Mouse (Mus musculus) c-Kit-negative CD71-positive TER-119-positive erythroid progenitor cells, embryonic 14.5 days (primary cell): ENCODE data around the gene Nme6.
"Not testable (repeated sequence)": the region's sequence is repeated elsewhere in the genome, so short reads cannot be mapped to it uniquely, and the experiment has no call there.

Experiments used
- DNase-seq: peaks from one replicate; pipeline ENCODE4 v3.0.0-alpha.2; 2013; ENCODE audit warnings: low read depth, low spot score

The Nme6 gene

DNA sequence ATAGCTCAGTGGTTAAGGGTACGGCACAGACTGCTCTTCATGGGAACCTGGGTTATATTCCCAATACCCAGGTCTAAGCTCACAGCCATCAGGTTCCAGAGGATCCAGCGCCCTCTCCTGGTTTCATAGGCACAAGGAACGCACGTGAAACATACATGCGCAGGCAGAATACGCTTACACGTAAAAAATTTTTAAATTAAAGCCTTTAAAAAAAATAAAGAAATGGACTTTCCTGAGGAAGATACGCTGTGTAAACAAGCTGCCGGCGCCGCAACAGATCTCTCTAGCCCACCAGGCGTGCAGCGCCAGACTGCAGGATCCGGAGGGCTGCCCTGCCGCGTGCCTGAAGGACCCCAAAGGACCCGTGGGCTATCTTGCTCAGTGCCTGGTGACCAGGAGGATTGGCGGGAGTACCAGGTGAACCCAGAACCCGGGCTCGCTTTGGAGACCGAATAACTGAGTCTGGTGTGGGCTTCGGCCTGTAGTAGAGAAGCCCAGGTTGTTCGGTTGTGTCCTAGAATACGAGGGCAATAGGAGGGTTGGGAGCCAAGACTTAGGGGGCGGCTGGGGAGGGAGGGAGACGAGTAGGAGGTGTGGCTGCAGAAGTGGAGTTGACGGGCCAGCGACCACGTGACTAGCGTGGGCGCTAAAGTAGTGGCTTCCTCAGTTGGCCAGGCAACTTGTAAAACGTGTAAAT is at the start of gene Nme6:
Nme6 (plus strand) TSS at position 359 of the 697 bp plus-strand sequence.
- peak; percentile 72 for DNase-seq

DNA sequence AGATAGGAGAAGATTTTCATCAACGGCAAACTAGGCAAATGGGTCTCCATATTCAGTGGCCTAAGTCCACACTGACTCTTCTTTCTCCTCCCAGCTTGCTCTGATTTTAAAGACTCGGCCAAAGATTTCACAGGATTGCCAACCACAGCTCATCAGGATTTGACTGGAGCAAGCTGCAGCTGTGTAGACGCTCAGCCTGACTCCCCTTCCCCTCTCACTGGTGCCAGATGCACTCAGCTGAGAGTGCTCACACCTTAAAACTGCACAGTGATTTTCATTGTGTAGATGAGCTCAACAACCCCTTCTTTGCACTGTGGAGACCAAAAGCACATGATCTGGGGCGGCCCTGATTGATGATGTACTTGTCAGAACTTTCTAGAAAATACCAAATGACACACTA is 42.0 kb upstream of the Nme6 start, which contains the start of gene Fbxw27:
Fbxw27 (minus strand) TSS at position 101 of the 400 bp plus-strand sequence.
- DNase-seq = not testable (repeated sequence)

DNA sequence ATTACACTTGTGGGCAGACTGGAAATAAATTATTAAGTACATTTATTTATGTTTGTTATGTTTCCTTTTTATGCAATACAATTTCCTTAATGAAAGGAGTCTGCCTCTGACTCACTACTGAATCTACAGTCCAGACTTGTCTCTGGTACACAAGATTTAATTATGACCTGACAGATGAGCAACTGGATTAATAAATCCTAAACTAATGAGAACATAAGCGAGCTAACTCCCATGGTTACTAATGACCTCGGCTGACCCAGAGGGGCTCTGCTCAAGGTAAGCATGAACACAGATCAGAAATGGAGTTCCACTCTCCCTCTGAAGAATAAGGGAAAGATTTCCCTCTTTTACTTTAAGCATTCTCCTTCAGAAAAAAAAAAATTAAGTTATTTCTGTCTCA is 37.3 kb upstream of the Nme6 start:
- no peak for DNase-seq

DNA sequence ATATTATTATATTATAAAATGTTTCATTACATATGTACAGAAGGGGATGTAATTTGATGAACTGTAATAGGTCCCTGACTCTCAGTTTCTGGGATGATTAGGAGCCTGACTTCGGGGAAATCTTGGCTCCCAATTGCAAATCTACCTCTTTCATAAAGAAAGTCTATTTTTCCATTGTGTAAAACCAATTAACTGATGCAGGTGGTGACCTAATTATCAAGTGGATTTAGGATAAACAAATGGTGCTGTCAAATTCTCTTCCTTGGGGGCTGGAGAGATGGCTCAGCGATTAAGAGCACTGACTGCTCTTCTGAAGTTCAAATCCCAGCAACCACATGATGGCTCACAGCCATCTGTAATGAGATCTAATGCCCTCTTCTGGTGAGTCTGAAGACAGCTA is 36.7 kb upstream of the Nme6 start:
- no peak for DNase-seq

DNA sequence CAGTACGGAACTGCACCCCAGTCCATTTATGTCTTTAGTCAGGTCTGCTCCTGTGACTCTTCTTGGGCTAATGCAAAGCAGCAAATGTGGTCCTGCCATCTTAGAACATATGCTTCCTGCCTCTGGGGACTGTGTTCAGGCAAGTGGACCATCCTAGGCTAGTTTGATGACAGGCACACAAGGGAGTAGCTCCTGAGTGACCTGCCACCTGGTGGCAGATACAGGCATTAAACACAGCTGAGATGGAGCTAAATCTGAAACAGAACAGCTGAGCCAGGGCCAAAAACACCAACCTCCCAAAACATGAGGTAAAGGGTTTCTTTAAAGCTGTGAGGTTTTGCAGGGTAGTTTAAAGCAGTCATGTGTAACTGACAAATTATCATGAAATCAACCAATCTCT is 34.5 kb upstream of the Nme6 start:
- no peak for DNase-seq

DNA sequence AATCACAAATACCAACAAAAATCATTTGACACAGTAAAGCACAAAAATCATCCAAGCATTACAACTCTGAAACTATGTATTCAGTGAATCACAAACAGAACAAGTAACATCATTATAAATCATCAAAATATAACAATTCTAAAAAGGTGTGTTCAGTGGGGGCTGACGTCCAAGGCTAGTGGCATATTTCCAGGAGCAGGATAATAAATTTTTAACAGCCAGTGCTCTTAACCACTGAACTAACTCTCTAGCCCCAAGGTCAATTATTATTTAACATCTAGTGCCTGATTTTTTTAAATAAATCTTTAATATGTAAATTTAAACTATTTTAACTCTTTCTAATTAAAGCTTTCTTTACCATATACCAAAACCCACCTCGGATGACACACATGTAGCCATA is 27.0 kb upstream of the Nme6 start:
- DNase-seq = not testable (repeated sequence)

DNA sequence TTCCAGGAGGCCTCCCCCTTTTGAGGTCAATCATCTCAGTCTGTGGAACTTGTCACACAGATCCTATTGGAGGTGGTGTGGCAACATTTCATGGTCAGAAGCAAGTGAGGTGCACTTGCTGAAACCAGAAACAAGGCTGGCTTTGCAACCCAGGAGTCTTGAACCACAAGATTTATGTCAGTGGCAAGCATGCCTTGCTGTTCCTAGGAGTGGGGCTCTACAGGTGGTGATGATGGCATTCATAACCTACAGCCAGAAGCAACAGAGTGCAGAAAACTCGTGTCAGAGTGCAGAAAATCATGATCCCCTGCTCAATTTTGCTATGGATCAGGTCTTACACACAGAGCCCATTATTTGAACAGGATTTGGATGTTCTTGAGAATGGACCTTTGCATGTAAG is 26.3 kb upstream of the Nme6 start:
- DNase-seq = no peak

DNA sequence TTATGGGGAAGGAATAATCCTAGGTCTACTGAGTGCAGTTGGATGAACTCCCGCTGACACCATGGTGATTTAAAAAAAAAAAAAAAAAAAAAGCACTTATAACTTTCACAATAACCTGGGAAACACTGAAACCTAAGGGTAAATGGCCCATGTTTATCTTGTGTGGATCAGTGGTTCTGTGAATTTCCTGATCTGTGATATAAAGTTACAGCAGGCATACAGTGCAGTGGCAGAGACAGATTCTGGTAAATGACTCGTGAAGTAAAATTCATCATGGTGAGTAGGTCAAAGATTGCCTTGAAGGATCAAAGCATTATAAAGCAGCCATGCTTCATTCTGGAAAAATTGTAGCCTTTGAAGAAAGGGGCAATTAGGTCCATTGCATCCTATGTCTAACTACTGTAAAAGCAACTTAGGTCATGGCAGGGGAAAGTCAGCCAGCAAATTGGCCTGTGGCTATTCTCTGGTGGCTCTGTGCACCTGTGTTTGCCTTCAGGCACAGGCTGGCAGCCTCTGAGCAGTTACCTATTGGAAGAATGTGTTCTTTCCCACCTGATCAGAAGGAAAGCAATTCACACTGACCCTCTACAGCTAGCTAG is 25.8 kb upstream of the Nme6 start:
- no peak for DNase-seq

DNA sequence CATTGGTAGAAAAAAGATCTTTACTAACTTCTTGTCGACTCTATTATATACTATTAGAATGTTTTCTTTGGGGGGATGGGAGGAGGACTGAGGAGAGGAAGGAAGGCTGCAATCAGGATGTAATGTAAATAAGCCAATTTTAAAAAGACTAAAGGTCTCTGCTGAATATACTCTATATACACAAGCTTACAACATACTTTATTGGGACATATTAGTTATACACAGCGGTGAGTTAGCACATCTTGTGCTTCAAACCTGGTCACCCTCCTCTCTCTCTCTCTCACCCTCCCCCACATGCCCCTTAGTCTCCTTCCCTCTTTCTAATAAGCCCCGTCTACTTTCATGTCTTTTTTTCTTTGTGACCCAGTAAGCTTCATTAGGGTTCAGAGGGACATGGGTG is 24.7 kb upstream of the Nme6 start:
- no peak for DNase-seq

DNA sequence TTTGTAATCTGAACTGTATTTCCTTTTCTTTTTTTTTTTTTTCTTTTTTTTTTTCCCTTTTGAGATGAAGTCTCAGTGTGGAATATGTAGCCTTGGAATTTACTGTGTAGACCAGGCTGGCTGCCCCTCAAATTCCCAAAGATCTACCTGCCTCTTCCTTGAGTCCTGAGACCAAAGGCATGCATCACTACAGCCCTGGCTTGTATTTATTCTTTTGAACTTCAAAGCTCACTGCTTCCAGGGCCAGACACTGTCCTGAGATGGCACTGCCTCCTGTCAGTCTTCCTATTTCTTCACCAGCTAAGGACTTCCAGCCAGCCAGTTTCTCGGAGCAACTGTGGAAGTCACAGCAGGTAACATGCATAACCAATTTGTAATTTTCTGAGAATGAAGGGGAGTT is 20.6 kb upstream of the Nme6 start, which contains the start of gene Spink8:
Spink8 (plus strand) TSS at position 301 of the 400 bp plus-strand sequence.
- DNase-seq = no peak

DNA sequence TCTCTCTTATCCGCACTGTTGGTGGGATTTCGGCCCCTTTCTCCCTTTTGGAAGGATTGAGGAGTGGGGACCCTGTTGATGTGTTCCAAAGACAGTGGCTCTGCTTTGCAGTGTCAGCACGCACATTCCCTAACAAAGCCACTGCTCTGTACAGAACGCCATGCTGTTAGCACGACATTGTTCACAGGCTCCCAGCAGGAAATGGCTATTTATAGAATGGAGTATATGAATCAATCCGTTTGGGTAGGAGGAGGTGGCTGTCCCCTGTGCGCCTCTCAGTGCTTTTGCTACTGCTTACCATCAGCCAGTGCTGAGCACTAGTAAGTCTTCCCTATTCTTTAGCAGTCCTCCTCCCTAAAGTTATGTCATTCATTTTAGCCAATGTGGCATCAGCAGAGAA is 19.1 kb upstream of the Nme6 start:
- DNase-seq = no peak

DNA sequence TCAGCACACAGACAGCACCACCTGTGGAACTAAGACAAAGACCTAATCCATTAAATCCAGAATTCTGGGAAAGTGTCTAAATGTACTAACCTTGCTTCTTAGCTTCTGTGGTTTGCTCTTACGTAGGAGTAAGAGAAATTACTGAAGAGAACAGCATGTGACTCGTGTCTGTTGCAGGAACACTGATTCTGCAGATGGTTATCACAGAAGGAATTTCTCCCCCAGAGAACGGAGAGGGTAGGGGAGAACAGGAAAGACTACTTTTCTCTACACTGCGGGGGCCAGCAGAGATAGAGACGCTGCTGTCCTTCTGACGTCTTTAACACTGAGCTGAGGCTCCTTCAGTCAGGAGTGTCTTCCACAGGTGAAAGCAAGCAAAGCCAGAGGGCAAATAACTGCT is 16.2 kb upstream of the Nme6 start:
- no peak for DNase-seq

DNA sequence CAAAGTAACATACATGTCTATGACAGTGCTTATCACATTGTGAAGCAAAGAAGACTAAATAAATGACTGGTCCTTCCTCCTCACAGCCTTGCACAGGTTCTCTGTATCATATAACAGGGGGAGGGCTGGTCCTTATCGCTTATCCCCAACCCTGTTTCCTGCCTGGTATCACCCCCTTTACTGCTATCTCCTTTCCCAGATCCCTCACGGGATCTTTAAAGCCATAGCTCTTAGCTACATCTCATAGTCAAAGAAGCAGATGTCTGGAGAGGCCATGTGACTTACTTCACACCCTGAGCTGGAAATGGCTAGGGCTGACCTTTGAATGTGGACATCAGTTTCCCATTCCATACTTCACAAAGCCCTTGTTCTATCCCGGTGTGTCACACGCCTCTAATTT is 6.8 kb upstream of the Nme6 start:
- DNase-seq = no peak

DNA sequence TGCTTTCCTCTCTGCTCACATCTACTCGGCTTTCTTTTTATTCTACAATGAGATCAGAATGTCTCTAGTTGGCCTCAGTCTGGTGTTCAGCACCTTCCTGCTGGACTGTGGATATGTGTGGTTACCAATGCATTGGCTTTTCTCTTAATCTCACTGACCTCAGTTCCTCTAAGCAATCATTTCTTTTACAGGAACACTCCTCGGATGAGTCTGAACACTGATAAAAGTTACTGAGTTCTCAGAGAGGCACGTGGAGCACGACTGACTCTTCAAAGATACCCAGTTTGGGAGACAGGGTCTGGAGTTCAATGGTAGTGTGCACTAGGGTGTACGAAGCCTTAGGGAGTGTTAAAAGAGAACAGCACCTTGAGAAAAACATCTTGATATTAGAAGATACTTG is 6.4 kb upstream of the Nme6 start:
- no peak for DNase-seq

DNA sequence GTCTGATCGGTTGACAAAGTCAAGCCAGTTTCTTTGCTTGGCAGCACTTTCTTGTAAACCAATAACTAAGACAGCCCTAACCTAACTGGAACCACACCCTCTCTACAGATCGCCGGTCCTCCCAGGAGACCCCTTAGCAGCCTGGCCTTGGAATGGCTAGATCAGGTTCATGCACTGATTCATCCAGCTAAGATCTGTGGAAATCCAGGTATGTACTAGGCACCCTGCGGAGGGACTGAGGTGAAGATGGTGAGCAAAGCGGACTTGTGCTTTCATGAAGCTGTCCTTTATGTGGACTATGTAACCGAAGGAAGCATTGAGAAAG is 501 bp downstream of the Nme6 start:
- no peak for DNase-seq

DNA sequence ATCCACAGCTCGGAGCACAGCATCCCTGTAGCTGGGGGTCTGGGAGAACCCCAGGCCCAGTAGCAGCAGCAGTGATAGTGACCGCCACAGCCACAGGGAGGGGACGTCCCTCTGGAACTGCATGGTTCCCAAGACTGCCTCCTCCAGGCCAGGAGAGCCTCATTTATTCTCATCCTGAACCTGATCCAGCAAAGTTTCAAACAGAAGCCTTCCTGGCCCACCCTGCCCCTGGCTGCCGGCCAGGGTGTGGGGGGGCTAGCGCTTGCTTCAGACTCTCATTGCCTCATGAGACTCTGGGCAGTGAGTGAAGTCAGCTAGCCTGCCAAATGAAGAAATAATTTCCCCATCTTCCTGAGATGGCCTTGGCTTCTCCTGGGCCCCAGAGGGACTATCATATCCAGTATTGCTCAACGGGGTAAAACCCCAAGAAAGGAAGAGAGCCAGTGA is 16.8 kb downstream of the Nme6 start, which contains the start of gene Camp:
Camp (minus strand) TSS at position 306 of the 447 bp plus-strand sequence.
- no peak for DNase-seq

DNA sequence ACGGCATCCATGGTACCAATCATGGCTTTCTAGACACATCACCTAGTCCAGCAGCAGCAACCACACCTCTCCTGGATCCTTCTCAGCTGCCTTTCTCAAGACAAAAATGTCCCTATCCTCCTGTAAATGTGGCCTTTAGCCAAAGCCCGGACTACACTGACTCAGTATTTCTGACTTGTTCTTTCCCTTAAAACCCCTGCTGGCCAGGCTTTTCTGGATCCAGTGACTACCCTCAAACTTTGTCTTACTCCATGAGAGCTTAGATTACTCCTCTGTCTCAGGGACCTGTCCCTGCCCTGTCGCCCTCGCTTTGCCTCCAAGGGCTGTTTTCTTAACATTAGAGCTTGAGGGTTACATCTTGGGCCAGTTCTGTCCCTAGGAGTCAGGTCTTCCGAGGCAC is 17.6 kb downstream of the Nme6 start:
- no peak for DNase-seq

DNA sequence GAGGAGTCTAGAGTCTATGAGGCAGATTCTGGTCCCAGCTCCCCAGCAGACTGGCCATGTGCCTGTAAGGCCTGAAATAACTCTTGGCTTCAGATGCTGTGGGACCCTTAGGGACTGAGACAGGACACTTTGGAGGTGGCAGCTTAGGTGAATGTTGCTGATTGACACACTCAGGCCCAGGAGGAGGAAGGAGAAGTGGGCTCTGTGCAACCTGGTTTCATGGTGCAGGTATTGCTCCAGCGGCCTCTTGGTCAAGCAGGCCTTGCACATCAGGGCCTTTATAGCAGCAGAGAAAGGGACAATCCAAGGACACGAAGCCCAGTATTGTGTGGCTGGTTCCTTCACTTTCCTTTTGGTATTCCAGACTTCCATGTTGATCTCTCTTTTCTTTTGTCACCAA is 21.8 kb downstream of the Nme6 start:
- no peak for DNase-seq

DNA sequence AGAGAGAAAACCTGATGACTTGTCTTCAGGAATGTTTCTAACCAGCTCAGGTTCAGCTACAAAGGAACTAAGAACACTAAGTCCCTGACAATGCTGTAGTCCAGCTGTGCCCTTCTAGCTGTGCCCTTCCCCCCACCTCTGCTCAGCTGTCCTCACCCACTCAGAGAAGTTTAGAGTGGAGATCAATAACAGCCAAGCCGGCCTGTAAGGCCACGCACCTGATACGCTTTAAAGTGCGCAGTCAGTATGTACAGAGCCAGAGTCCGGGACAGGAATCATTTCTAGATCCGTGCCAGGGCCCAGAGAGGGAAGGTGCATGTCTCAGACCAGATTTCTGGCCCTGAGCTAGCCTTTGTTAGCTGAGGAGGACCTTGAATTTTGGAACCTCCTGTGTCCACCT is 23.4 kb downstream of the Nme6 start:
- no peak for DNase-seq

DNA sequence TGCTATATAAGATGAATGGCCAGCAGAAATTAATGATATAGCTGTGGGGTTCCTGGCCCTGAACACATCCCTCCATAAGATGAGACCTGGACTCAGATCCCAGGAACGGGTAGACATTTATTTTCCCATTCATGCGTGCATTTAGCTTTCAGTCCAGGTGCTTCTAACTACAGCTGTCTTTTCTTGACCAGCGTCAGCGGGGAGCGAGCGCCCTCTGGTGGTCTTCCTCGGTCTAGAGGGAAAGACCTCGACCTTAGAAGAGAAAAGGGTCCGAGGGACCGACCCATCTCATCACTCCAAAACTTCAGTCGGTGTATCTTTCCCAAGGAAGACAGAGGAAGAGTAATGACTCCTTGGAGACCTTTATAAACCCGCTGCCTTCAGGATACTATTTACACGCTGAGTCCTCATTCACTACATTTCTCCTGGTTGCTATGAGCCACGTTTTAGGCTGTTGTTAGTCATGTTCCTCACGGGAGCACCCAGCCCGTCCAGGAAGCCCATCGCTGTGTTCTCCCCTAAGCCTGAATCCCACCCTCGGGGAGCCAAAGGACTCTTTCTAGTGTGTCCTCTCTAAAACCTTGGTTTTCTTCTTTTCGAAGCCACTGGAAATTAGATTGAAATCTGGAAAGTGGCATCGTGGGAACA is 30.0 kb downstream of the Nme6 start:
- peak; percentile 53 for DNase-seq

DNA sequence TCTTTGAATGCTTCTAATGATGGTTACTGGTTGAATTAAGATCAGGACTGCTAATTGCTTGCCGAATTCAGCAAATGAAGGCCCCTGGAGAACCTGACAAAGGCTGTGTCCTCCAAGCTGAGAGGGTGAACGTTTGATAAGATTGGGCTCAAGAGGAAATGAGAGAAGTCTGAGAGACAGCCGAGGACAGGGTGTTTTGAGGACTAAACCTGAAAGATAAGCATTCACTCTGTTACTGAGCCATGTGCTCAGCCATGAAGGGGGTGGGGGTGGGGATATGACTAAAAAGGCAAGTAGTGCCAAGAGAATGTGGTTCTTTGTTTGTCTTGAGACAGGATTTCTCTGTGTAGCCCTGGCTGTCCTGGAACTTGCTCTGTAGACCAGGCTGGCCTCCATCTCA is 30.5 kb downstream of the Nme6 start:
- no peak for DNase-seq

DNA sequence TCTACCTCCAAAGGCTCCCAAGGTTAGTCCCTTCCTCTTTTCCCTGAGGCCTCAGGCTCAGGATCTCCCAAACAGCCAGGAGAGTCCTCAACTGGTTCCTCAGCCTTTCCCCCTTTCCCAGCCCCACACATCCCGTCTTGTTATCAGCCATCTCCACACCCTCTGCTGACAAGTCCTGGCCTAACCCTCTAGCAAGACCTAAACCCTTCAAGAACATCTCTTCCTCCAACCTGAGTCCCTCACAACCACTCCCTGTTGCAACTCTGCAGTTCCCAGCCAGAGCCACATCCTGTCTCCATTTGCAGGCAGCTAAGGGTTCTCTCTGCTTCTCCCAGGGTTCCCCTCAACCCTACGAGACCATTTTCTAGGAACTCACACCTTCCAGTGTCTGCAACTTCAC is 33.7 kb downstream of the Nme6 start:
- no peak for DNase-seq

DNA sequence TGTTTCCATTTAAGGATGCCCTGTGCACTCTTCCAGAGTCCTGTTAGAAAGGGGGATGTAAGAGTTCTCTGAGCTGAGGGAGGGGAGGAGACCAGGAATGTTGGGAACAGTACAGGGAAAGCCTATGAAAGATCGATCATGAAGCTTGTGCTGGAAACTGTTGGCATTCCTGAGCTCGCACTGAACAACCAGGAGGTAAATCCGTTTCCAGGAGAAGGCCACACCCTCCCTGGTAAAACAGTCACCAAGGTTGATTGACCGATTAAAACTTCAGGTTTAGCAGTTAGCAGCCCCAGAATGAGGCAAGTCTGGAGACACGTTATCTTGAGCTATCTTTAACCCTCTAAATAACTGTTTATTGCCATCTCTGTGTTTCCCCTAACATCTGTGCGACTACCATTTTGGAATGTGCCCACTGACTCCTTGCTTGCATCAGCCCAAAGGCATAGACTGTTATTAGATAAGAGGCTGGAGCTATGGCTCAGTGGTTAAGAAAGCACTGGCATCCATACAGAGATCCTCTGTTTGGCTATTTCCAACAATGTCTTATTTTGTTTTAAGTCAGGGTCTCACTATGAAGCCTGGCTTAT is 38.5 kb downstream of the Nme6 start:
- no peak for DNase-seq
